Mouse (Mus musculus) liver, embryonic 11.5 days (tissue): ENCODE data around the gene Gm28051. TPM values are rescaled to one million over a fixed set of nuclear protein-coding genes. Genes with fewer than 3 reads are reported as not detected.

ENCODE experiments used
- ATAC-seq: fragments of 200-750 bp; cut with Nextera tagmentation; replicated peaks from 2 replicates; pipeline ENCODE4 v1.8.0; 2017; ENCODE audit warnings: moderate number of reproducible peaks, mild to moderate bottlenecking, moderate TSS enrichment, moderate library complexity; ENCODE audit not compliant: low FRiP score
- DNase-seq: peaks from one replicate; pipeline ENCODE4 v3.0.0-alpha.2; 2017; ENCODE audit warnings: low spot score
- H3K27ac ChIP-seq: fragments of 300-500 bp; sonication (generic); 2 replicates; pipeline ENCODE4 v1.5.1; 2014; ENCODE audit warnings: mild to moderate bottlenecking, low read depth, low read length, control low read depth
- H3K27me3 ChIP-seq: fragments of 300-500 bp; sonication (generic); replicated peaks from 2 replicates; pipeline ENCODE4 v1.6.1; 2014; ENCODE audit warnings: low read length, mixed read lengths; ENCODE audit not compliant: control insufficient read depth, insufficient read depth
- H3K36me3 ChIP-seq: fragments of 300-500 bp; sonication (generic); 2 replicates; pipeline ENCODE4 v1.6.1; 2014; ENCODE audit warnings: mild to moderate bottlenecking, low read length, moderate library complexity, mixed read lengths; ENCODE audit not compliant: control insufficient read depth, insufficient read depth
- H3K4me1 ChIP-seq: fragments of 300-500 bp; sonication (generic); replicated peaks from 2 replicates; pipeline ENCODE4 v1.6.1; 2014; ENCODE audit warnings: low read length, mixed read lengths; ENCODE audit not compliant: control insufficient read depth, insufficient read depth
- H3K4me2 ChIP-seq: fragments of 300-500 bp; sonication (generic); 2 replicates; pipeline ENCODE4 v1.6.1; 2014; ENCODE audit warnings: mild to moderate bottlenecking, control low read depth, moderate library complexity
- H3K4me3 ChIP-seq: fragments of 300-500 bp; sonication (generic); 2 replicates; pipeline ENCODE4 v1.5.1; 2014; ENCODE audit warnings: low read depth, low read length, control low read depth
- H3K9ac ChIP-seq: fragments of 300-500 bp; sonication (generic); 2 replicates; pipeline ENCODE4 v1.6.1; 2014; ENCODE audit warnings: low read depth, low read length, control low read depth
- H3K9me3 ChIP-seq: fragments of 300-500 bp; sonication (generic); 2 replicates; pipeline ENCODE4 v1.6.1; 2016; ENCODE audit warnings: low read length, inconsistent platforms, mixed read lengths; ENCODE audit not compliant: control insufficient read depth
- WGBS: fragments of 180-500 bp; shearing (Covaris S2); extraction: QIAGEN DNeasy Blood & Tissue Kit; methylation state at CpG from one replicate; pipeline ENCODE4 v1.1.7; 2014; 5-methylcytosine and 5-hydroxymethylcytosine counted together
- polyA plus RNA-seq: library from polyadenylated mRNA; unstranded; fragments of >200 nt; fragmentation: Nextera tagmentation; extraction: Ambion mirVana; gene quantifications from 2 replicates; pipeline ENCODE4 v1.2.1, GENCODE M21; 2014

Gm28051 gene
- polyA plus RNA-seq, 1 experiment from 2014 or later: not detected

GRCm38 (mm10) chr12:102700453-102700852, 57.1 kb downstream of the Gm28051 start:
- H3K27ac ChIP-seq: no peak overlapping the region
- H3K4me2 ChIP-seq: no peak overlapping the region
- no peak overlapping the region for H3K4me3 ChIP-seq
- peaks cover 48% of the 10 kb centered on the region for H3K4me1 ChIP-seq
- no peaks in the 10 kb centered on the region for H3K27me3 ChIP-seq
- no peak overlapping the region for H3K9ac ChIP-seq
- no peaks in the 10 kb centered on the region for H3K9me3 ChIP-seq
- H3K36me3 ChIP-seq: no peaks in the 10 kb centered on the region
- 70% methylated on average over 12 of the region's 12 CpGs for WGBS
- no peak for DNase-seq
- ATAC-seq: no peak

DNA sequence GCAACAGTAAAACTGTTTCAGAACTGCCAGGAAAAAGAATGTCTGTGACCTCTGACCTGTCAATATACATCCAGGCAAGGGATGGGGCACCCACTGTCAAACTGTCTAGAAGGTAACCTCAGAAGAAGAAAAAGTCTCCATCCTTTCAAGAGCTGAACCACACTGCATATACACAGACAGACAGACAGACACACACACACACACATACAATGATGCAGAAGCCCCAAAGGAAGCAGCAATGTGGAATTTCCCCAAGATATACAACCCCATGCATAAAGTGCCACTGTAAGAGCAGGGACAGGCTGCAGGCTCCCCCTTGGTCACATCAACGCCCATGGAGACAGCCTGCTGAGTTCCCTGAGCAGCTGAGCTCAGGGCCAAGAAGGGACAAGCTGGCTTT, 58.4 kb downstream of the Gm28051 start:
- Histone ChIP-seq H3K4me2 (no peak overlapping the region), H3K4me3 (no peak overlapping the region), H3K27ac (no peak overlapping the region), H3K27me3 (no peaks in the 10 kb centered on the region), H3K9me3 (no peaks in the 10 kb centered on the region), H3K36me3 (no peaks in the 10 kb centered on the region), H3K9ac (no peak overlapping the region), H3K4me1 (peaks cover 44% of the 10 kb centered on the region)
- no peak for ATAC-seq
- WGBS: 54% methylated on average over 1 of the region's 1 CpGs
- no peak for DNase-seq

DNA sequence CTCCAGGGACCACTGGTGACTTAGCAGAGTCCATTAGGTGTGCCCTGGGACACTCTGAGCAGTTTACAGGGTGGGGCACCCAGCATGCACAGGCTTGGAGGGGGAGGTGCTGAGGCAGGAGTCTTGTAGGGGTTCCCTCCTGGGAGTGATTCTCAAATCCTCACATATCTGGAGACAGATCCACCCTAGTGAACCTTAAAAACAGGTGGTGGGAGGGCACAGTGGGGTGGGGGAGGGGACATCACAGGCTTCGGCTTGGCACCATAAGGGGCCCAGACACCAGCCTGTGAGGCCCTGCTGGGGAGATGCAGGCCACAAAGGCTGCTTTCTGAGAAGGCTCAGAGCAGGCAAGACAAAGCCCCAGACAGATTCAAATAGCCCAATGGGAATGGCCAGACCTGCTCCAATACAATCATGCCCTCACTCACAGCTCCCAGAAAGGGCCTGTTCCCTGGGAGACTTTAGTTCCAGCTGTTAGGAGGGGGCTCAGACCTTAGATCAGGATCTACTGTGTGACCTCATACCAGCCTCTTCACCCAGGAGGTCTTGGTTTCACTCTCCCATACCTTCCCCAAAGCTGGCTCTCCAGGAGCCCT, 59.4 kb downstream of the Gm28051 start:
- Histone ChIP-seq H3K9me3 (no peaks in the 10 kb centered on the region), H3K4me3 (no peak overlapping the region), H3K9ac (0 out of 2 replicates have a peak overlapping the region, but pooled peaks have one; percentile 22), H3K27me3 (no peaks in the 10 kb centered on the region), H3K4me2 (no peak overlapping the region), H3K27ac (no peak overlapping the region), H3K4me1 (peaks cover 36% of the 10 kb centered on the region), H3K36me3 (no peaks in the 10 kb centered on the region)
- 47% methylated on average over 1 of the region's 1 CpGs for WGBS
- ATAC-seq (peak; percentile 52), DNase-seq (no peak)

- no peaks in the 10 kb centered on the region for H3K36me3 ChIP-seq
- H3K4me1 ChIP-seq: peaks cover 30% of the 10 kb centered on the region
- ATAC-seq: no peak
- H3K9me3 ChIP-seq: no peaks in the 10 kb centered on the region
- H3K27ac ChIP-seq: no peak overlapping the region
- no peak overlapping the region for H3K9ac ChIP-seq
- no peak for DNase-seq
- WGBS: 78% methylated on average over 7 of the region's 7 CpGs
- no peak overlapping the region for H3K4me2 ChIP-seq
- H3K4me3 ChIP-seq: no peak overlapping the region
- no peaks in the 10 kb centered on the region for H3K27me3 ChIP-seq
Observed at GRCm38 (mm10) chr12:102697381-102697780, 60.2 kb downstream of the Gm28051 start.

DNA sequence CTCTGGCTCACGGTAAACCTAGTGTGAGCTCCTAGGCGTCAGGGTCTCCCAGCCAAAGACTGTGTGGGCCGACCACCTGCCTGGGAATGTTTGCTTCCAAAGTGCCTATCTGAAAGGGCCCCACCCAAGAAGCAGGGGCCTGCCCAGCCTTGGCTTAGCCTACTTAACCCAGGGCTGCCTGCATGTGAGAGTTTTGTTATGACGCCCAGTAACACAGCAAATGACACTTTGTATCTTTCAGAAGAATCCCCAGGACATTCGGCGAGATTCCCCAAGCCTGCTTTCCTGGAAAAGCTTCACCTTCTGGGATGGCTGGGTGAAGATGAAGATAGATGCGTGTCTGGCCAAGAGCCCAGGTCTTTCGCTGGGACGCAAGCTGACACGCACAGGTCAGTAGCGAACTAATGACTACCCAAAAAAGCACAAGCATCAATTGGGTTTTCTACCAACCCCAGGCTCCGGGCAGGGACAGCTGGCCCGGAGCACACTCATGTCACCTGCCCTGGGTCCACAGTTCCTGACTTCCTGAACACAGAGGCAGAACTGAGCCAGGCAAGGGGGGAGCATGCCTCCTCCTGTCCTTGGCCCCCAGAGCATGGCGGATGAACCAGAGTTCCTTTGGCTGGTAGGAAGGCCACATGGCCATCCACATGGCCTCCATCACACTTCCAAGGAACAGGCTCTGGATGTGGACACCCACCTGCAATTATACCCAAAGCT, 60.8 kb downstream of the Gm28051 start:
- Histone ChIP-seq H3K27ac (no peak overlapping the region), H3K4me1 (peaks cover 30% of the 10 kb centered on the region), H3K9me3 (no peaks in the 10 kb centered on the region), H3K4me3 (no peak overlapping the region), H3K36me3 (no peaks in the 10 kb centered on the region), H3K4me2 (no peak overlapping the region), H3K27me3 (no peaks in the 10 kb centered on the region), H3K9ac (no peak overlapping the region)
- no peak for ATAC-seq
- 85% methylated on average over 14 of the region's 14 CpGs for WGBS
- DNase-seq: no peak

DNA sequence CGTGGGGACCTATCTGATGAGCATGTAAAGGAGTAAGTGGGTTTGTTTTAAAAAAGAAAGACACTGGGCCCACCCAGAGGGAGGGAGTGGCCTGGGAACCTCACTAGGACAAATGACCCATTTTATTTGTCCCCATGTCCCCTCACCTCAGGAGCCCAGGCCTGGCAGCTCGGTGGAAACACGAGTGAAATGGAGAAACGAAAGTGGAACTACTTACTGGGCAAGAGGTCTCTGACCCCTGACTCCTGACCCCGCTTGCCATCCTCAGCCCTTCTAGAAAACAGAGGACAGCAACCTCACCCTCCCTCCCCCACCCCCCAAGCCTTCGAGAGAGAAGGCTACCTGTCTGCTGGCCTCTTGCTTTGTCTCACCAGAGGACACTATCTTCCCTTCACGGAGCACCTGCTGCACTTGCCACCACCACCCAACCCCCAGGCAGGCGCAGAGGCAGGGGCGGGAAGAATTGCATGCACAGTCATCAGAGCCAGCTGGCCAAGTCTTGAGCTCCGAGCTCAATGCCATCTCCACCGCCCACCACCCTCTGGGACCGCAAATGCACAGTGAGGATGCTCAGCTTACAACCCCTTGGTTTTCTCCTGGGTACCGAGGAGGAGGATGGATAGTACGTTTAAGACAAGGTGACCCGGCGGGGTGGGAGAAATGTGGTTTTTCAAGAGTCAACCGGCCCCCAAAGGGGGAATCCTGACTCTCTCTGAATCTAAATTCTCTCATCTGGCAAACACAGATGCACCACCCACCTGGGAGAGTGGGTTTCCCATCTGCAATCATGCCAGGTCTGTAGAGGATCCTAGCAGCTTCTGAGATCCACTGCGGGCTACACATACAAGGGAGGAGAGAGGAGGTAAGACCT, 62.0 kb downstream of the Gm28051 start:
- Histone ChIP-seq H3K9ac (no peak overlapping the region), H3K27ac (no peak overlapping the region), H3K36me3 (no peaks in the 10 kb centered on the region), H3K4me1 (peaks cover 30% of the 10 kb centered on the region), H3K9me3 (no peaks in the 10 kb centered on the region), H3K27me3 (no peaks in the 10 kb centered on the region), H3K4me3 (no peak overlapping the region), H3K4me2 (no peak overlapping the region)
- DNase-seq (no peak), ATAC-seq (no peak)
- WGBS: 73% methylated on average over 18 of the region's 18 CpGs

DNA sequence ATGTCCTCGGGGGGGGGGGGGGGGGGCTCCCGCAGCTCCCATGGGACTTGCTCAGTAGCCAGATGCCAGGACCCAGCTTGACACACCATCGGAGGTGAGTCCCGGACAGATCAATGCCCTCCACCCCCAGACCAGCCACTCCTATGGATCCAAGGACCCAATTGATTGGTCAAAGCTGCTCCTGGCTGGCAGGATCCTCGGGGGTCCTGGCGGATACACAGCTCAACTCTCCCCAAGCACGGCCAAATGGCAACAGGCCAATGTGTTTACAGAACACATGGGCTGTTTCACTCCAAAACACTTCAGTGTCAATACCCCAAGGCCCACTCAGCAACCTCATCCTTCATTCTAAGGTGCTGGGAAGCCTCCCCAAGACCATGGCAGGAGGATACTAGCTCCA, 65.8 kb downstream of the Gm28051 start:
- H3K27me3 ChIP-seq: no peaks in the 10 kb centered on the region
- no peak overlapping the region for H3K27ac ChIP-seq
- no peak overlapping the region for H3K4me3 ChIP-seq
- H3K9me3 ChIP-seq: no peaks in the 10 kb centered on the region
- ATAC-seq (no peak), DNase-seq (no peak)
- H3K4me1 ChIP-seq: peaks cover 9% of the 10 kb centered on the region
- H3K9ac ChIP-seq: no peak overlapping the region
- 77% methylated on average over 7 of the region's 7 CpGs for WGBS
- H3K36me3 ChIP-seq: no peaks in the 10 kb centered on the region; the same call in 1 of the 2 replicates
- H3K4me2 ChIP-seq: no peak overlapping the region

DNA sequence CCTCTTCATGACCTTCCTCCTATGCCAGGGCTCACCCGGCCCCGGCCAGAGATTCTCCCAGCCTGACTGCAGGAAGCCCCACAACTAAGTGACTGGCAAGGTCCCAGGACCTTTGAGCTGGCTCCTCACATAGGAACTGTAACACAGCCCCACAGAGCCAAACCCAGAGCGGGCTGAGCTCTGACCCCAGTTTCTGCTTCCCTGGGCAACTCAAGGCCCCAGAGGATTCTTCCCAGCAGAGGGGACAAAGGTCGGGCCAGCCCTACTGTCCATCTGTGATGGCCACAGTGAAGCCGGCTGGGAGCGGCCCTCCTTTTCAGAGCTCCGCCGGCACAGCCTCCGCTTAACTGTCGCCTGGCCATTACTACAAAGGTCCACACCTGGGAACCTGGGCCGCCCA, 66.4 kb downstream of the Gm28051 start:
- no peak overlapping the region for H3K27ac ChIP-seq
- no peak overlapping the region for H3K9ac ChIP-seq
- H3K4me3 ChIP-seq: no peak overlapping the region
- no peak for DNase-seq
- peak overlapping the region; percentile 22; the same call in 1 of the 2 replicates for H3K4me2 ChIP-seq
- peaks cover 8% of the 10 kb centered on the region for H3K4me1 ChIP-seq
- no peaks in the 10 kb centered on the region for H3K27me3 ChIP-seq
- no peaks in the 10 kb centered on the region for H3K9me3 ChIP-seq
- no peaks in the 10 kb centered on the region; the same call in 1 of the 2 replicates for H3K36me3 ChIP-seq
- ATAC-seq: no peak
- 69% methylated on average over 11 of the region's 11 CpGs for WGBS
